Mouse (Mus musculus): ENCODE data around the gene Dera. TPM values are rescaled to one million over a fixed set of nuclear protein-coding genes. Genes with fewer than 3 reads are reported as not detected.
A peak's percentile ranks its signal among the peaks of the same experiment; 100 is the strongest.
"Not testable (repeated sequence)": the region's sequence is repeated elsewhere in the genome, so short reads cannot be mapped to it uniquely, and the experiment has no call there.

Dera gene
- 10 to 100 TPM; 14.2 to 25.2 TPM for total RNA-seq (2021)
- long read RNA-seq, experiment 1, transcript Dera-201 (9 exons, 1,729 nt) = major isoform, 37 of 43 reads
- long read RNA-seq, experiment 1, partial matches to known transcripts = 0 of 43 reads
- long read RNA-seq, experiment 1, other reads (novel, unspliced or antisense) = 2 of 43 reads
- long read RNA-seq, experiment 2, transcript Dera-201 (9 exons, 1,729 nt) = major isoform, 9 of 9 reads
- long read RNA-seq, experiment 2, partial matches to known transcripts = 0 of 9 reads
- long read RNA-seq, experiment 2, other reads (novel, unspliced or antisense) = 0 of 9 reads

DNA sequence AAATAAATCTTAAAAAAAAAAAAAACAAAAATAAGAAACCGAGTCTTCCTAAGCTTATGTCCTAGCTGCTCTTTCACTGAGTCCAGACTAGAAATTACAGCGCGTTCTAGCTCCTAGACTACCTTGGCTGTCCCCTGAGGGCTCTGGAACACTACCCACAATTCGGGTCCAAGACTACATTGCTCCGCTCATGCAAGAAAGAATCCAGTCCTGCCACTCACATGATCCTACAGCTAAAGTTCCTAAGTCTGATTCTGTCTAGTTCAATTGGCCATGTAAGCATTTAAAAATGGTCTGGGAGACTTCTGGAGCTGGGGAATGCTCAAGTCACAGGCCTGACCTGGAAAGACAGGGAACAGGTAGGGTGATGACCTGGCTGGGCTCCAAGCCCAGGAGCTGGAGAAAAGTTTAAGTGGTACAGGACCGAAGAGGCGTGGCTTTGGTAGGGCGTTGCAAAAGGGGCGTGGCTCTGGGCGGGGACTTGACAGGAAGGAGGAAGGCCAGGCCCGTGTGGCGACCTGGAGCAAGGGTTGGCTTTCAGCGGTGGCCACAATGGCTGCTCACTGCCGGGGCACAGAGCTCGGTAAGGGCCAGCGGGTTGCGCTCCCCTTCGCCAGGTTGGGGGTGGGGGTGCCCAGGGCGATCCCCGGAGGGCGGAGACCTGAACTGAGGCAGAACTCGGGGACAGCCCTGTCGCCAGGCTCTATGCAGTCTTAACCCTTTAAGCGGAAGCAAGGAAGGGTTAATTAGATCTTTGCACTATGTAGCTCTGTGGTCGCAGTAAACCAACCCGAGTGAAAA, at the start of gene Dera:
TSS of gene Dera (plus strand) at position 491 of the 801 bp plus-strand sequence.
- peak; percentile 92 to 95 for DNase-seq

DNA sequence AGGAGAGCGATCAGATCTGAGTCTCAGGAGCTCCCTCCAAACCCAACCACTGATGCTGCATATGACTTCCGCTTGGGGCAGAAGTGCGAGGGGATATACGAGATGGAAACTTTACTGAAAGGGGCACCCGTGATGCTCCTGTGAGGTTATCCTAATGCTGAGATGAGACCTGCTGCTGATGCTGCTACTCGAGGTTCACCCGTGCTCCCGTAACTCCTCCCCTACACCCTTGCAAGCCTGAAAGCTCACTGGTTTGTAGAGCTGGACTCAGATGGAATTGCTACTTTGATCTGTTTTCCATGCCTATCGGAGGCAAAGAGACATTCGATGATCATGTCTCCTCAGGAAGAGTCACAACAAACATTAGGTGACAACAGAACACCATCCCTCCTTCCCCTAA, 48.1 kb upstream of the Dera start:
- DNase-seq = no peak

DNA sequence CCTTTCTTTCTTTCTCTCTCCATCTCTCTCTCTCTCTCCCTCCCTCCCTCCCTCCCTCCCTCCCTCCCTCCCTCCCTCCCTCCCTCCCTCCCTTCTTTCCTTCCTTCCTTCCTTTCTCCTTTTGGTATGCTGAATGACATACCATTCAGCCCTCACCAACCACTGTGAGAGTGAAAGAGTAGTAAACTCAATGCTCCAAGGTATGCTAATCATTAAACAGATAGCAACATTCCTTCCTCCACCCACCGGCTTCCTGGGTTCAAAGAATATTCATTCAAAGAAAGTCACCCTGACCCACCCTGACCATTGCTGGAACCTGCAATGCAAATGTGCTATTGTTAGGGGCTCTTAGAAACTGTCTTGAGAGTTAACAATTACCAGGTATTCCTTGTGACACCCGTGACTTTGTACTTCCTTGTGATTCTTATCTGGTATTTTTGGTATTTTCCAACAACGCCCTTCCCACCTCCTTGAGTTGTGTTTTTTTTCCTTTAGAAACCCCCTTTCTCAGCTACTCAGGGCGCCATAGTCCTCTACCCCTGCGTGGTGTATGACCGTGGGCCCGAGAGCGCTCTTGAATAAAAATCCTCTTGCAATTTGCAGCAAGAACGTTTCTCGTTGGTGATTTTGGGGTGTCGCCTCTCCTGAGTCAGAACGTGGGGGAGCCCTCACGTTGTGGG, 45.5 kb upstream of the Dera start:
- DNase-seq = not testable (repeated sequence)

DNA sequence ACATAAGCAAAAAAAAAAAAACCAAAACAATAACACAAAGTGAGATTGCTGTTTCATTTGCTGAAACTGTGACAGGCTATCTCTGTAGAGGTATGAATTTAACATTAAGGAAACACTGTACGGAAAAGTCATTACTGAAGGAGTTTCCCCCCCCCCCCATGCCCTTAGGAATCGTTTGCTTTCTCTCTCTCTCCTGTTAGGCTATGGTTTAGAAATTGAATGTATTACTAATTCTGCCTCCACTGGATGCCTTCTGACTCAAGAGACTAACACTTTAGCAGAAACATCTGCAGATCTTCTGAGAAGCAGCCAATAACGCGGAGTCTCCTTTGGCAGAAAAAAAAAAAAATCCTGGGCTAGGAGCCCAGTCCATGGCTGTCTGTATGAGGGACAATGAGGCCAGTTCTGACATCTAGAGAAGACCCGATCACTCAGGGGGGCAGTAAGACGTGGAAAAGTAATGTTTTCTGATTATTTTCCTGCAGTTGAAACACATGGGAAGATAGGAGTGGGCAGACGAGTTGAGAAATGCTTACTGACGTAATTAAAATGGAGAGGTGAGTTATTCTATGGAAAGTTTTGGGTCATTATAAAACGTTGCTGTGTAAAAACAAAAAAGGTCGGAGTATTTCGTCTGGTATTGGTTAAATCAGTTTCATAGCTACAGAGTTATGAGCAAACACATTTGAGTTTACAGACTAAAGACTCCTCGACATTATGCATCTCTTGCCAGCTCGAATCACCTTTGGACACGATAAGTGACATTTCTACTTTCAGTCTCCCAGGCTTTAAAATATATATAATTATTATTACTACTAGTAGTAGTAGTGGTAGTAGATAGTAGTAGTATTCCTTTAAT, 43.9 kb upstream of the Dera start:
- no peak for DNase-seq

DNA sequence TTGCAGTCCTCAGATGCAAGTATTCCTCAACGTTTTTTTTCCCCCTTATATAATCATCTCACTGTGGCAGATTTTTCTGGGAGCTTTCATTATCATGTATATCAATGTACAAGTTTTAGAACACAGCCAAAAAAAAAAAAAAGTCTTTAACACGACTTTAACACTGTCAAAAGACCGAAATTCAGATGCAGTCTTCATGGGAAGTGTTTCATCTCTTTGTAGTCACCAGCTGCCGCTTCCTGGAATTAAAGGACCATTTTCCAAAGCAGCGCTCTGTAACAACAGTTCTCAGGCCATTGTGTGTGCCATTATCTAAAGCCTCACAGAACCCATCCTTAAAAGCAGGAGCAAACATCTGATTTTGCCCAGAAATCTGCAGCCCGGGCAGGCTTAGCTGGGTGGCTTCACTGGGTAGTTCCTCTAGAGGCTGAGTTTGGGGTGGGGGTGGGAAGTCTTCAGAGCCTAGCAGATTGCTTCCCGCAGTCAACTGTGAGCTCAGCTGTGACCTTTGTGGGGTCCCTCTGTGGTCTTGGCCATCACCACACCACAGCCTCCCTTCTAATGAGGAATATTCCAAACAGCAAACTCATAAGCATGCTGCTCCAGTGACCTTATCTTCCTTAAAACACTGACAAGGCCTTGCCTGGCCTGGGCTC, 41.6 kb upstream of the Dera start:
- no peak for DNase-seq

DNA sequence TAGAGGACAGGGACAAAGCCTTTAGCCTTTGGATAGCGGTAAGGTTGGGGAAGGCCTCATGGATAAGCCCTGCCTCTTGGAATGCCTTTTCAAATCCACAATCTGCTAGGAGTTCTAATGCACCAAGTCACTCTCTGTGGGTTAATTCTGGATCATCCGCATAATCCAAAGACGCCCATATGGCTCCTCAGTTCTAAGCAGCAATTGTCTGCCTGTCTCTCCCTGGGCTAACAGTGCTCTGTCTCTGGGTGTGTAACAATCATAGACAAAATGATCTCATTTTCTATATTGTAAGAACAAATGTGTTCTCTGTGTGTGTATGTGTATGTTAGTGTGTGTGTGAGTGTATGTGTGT, 41.1 kb upstream of the Dera start:
- DNase-seq = no peak

DNA sequence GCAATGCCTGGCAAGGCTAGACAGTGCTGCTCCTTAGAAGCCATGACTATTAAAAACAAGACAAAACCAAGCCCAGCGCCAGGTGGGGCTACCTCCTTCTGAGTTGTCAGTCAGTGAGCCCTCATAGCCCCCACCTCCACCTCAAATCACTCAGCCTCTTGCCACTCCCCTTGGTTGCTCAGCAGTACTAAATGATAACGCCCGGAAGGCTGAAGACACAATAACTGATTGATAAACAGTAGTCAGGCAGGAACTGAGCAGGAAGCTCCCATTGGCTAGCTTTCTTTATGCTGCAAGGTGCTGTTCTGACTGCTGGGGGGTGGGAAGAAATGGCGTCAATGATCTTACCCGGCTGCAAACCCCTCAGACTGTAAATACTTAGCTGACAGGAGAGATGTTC, 37.5 kb upstream of the Dera start:
- DNase-seq = no peak

DNA sequence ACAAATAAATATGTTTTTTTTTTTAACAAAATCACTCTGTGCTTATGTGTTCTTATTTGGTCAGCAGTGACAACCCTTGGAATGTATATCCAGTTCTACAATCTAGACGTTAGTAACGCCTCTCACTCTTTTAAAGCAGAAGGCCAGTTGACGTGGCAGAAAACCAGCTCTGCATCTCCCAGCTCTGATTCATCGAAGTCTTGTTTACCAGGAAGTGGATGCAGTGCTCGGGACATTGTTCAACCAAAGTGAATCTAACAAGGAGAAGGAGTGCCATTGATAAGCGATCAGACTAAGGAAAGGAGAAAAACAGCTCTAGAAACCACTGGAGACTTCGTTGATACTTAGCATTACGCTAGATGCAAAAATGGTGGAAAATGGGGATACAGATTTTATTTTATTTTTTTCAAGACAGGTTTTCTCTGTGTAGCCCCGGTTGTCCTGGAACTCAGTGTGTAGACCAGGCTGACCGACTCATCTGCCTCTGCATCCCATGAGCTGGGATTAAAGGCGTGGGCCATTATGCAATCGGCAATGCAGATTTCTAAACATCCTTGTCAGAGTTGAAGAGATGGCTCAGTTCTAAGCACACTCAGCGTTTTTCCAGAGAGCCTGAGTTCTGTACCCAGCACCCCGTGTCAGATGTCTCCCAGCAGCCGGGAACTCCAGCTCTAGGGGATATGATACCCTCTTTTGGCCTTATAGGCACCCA, 32.0 kb upstream of the Dera start:
- no peak for DNase-seq

DNA sequence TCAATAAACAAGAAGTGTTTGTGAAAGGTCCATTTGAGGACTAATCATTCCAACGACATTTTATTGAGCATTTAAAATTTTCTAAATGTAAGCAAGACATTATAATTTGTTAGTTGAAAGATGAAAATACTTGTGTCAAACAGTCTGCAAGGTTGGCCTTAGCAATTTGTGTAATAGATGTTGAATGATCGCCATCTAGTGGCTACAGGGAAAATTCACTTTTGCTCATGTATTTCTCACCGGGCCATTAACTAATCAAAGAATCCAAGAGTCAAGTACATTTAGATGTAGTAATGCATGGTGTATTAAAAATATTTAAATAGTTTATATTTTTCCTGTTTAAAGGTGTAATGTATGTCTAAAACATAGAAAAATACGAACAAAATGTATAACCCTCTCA, 30.4 kb upstream of the Dera start:
- peak; percentile 23 to 43 for DNase-seq

DNA sequence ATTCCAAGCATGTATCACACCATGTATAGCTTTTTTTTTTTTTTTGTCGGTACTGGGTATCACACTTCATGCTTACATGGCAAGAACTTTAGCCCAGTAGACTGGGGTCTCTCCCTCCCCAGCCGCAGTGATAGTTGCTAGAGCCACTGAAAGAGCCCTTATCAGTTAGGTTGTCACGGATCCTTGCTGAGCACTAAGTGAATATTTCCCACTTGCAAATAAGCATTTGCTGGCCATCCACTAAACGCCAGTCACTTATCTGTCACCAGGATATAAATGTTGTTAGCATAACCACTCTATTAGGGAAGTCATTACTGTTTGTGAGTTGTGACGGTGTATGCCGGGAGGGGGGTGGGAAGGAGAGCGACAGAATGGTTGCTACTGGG, 19.9 kb upstream of the Dera start:
- DNase-seq = peak in 1 of 2 experiments; percentile 9

DNA sequence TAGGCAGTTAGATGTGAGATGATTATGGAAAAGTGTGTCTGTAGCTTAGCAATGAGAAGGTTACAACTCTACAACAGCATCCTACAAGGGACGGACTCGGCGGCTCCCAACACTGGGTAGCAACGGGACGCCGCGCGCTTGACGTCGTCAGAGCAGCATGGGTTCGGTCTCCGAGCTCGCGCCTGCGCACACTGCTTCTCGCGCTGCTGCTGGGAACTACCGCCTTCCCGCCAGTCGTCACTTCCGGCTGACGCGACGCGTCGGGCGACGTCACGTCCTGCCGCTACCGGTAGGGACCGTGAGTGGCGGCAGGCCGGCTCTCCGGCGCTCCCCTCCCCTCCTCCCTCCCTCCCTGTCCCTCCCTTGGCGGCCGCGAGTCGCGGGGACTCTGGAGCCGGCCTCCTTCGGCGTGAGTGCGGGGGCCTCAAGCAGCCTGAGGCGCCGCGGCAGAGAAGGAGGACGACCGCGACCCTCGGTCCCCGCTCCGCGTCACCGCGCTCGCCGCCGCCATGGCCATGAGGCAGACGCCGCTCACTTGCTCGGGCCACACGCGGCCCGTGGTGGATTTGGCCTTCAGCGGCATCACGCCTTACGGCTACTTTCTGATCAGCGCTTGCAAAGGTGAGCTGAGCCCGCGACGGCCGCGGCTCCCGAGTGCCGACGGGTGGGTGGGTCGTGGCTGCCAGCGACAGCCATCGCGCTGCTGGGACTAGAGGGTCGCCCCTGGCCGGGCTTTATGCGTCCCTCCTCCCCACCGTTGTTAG, 19.3 kb upstream of the Dera start, which contains the start of gene Strap:
TSS of gene Strap (plus strand) at position 233 of the 764 bp plus-strand sequence.
- DNase-seq = peak; percentile 96

DNA sequence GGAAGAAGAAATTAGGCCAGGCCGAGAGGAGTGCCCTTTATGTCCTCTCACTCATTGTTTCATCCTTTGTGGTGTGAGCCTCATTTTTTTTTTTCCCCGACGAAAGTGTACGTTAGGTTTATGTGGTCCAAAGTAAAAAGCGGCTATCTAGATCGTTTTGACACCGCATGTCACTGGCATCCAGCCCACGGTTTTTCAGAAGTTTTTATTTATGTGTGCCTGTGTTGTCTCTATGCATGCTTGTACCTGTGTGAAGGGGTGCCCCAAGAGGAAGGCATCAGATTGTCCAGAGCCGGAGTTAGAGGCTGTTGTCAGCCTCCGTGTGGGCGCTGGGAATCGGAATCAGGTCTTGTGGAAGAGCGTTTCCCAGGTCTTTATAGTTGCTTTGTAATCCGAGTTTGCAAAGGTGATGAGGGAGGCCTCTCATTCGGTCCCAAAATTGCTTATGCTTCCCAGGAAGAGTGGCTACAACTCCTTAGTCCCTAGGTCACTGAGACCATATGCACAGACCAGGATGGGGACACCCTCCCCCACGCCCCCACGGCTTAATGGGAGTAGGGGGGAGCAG, 18.6 kb upstream of the Dera start:
- DNase-seq = peak in 1 of 2 experiments; percentile 18

DNA sequence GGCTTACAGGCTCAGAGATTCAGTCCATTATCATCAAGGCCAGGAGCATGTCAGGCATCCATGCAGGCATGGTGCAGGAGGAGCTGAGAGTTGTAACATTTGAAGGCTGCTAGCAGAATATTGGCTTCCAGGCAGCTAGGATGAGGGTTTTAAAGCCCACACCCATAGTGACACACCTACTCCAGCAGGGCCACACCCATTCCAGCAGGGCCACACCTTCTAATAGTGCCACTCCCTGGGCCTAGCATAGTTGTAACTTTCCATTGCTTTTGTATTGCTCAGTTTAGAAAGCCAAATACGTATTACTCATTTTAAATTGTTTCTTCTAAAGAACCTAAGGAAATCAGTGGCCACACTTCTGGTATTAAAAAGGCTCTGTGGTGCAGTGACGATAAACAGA, 13.4 kb upstream of the Dera start:
- no peak for DNase-seq

DNA sequence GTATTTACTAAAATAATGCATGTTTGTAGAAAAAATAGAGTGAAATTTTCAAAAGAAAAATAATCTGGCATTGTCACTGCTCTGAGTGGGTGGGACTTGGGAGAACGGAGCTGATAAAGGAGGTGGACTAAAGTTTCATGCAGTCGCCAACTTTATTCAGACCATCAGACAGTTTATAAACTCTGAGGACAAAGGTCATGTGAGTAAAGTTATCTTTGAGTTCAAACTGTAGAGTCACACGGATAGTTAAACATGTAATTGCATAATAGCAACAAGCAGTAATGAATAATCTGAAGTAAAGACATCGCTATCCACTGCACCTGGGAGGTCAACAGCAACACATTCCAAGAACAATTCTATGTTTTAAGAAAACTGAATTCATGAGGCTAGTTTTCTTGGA, 9.6 kb upstream of the Dera start:
- DNase-seq = no peak

DNA sequence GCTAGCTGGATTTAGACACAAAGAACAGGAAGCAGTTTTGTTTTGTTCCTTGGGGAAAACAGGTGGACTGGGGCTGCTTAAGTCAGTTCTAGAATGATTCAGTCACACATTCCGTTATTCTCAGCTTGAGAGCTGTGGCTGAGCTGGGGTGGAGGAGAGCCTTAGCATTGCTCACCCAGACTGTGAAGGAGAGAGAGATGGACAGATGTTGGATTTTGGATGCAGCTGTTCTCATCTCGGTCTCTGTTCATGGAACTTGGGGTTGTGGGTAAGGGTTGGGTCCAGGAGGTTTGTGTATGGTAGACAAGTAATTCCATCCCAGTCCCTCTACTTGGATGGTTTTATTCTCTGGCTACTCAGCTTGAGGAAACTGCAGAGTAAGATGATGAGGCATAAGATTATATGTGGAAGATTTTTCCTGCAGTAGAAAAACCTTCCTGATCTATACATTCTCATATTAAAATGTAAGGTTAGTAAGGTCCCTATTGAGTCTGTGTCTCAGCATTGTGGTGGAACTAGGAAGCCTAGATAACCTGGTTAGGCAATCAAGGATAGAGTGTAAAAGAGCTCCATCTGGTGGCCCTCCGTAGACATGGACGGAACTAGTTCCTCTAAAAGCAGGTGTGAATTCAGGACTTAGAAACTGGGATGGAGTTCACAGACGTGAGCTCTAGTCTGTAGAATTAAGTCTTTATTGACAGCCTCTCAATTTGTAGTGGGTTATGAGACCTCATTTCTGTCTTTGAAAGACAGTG, 7.0 kb upstream of the Dera start:
- peak in 1 of 2 experiments; percentile 35 for DNase-seq

DNA sequence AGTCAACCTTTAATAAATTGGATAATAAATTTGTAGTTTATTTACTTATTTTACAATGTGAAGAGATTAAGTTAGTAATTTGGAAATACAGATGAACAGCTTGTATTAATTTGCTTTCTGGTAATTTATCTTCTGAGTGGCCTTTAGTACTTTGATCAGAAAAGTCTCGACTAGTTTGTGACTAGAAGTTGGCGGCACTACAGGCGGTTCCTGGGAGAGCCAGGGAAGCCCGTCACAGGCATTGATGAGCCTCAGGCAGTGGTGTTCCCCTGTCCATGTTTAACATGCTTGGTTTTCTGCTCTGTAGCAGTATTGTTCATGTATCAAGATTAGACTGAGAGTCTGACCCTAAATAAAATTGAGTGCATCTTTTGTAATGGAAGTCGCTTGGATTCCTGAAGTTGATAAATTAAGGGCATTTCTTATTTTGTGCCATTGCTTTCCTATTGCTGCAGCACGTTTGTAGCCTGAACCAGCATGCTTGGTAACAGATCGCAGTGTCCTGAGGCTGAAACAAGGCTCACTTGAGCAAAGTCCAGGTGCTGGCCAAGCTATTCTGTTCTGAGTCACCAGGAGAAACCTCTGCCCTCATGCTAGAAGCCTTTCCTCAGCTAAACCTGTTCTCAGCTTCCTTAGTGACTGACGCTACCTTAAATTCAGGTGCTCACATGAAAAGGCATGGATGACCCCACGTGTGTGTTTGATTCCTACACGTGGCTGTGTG, 2.6 kb upstream of the Dera start:
- no peak for DNase-seq

DNA sequence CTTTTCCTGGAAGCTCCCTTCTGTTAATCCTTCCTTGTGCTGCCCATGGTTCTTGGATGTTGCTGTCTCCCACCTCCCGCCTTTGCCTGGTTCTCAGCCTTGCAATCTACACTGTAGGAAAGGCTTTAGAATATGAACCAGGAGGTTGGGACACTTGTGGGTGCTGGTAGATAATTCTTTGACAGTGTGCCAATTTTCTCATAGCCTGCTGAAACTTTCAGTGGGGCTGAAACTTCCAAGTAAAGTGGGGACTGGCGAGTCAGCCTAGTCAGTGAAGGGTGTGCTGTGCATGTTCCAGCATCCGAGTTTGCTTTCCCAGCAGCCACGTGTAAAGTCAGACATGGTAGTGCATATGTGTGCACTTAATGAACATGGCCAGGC, 2.1 kb upstream of the Dera start:
- DNase-seq = no peak

DNA sequence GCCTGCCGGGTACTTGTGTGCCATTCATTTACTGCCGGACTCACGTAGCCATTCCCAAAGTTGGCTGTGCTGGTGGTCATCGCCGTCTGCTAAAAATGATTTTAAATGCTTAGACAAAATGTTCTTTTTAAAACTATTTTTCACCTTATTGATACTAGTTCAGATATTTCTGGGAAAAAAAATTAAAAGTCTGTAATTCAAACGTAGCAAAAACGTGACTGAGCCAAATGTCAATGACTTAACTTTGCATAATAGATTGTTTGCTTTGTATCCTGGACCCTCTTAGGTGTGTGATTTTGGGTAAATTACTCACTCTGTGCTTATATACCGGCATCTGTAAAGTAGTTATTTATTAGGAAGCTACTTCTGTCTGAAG, 499 bp downstream of the Dera start:
- no peak for DNase-seq

Measured in adrenal gland, postnatal 36 days (tissue).